Mouse (Mus musculus) right cerebral cortex, adult 2 months (tissue): Measurements from ENCODE around the gene Anln.
"Not testable (repeated sequence)": the region's sequence is repeated elsewhere in the genome, so short reads cannot be mapped to it uniquely, and the experiment has no call there.

Experiments used
- DNase-seq, 2 experiments: peaks; one replicate each; pipeline ENCODE4 v3.0.0; 2021 to 2022; ENCODE audit warnings: low spot score in 2 of 2

Gene Anln

DNA sequence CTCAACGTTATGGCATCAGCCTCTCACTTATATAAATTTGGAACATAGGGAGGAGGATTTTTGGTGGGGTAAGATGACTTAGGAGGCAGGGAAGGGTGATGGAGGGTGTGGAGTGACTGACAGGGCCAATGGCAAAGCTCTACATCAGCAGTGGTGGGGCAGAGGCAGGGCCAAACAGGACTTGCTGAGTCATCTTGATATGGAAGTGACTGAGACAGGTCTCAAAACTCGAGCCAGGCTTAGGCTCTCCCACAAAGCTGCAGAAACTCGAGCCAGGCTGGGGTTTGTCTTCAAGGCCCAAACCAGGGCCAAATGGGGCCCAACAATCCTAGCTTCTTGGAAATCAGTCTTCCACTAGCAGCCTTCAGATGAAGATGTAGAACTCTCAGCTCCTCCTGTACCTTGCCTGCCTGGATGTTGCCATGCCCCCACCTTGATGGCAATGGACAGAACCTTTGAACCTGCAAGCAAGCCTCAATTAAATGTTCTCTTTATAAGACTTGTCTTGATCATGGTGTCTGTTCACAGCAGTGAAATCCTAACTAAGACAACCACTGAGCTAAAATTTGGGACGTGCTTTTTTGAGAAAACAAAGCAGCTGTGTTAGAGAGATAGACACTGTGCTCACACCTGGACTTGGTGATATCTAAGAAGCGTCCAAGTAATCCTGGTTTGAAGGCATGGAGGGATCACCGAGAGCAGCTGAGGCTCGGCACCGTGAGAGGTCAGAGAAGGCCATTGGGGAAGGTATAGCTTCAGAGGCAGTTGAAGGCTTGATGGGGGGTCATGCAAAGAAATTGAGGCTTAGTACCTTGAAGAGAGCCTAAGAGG, 66.4 kb downstream of the Anln start:
- no peak for DNase-seq

DNA sequence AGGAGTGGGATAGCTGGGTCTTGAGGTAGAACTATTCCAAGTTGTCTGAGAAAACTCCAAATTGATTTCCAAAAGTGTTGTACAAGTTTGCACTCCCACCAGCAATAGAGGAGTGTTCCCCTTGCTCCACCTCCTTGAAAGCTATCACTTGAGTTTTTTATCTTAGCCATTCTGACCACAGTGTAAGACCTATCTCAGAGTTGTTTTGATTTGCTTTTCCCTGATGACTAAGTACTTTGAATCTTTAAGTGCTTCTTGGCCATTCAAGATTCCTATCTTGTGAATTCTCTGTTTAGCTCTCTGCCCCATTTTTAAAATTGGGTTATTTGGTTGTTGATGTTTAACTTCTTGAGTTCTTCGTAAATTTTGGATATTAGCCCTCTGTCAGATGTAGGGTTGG, 69.9 kb downstream of the Anln start:
- no peak for DNase-seq

DNA sequence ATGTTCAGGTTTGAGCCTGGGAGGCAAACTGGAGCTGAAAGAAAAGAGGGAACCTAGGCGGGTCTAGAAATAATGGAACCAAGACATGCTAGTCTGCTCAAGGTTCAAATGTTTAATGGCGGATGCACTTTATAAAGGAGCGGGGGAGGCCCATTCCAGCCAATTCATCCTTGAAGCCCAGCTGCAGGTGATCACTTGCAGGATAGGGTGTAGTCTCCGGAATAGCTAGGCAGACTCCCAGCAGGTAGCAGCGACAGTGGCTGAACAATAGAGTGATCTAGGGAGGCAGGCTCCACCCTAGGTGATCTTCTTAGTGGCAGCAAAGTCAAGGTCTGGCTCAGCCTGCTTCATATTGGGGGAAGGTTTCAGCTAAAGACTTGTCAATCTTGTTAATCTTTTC, 72.9 kb downstream of the Anln start:
- not testable (repeated sequence) for DNase-seq

DNA sequence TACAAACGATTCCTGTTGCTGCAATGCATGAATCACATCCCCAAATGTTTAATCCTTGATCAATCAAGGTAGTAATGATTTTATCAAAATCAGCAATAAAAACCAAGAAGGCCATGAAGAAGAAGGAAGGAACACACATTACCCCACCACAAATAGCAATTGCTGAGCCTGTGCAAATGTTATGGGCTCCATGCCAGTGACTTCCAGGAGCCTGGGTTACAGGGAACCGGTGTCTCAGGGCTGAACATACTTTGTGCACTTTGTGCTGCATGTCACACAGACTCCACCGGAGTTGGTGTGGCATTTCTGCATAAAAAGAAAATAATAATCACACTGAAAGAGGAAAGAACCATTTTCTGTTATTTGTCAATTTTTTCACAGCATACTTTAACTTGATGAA, 74.9 kb downstream of the Anln start:
- DNase-seq: no peak

DNA sequence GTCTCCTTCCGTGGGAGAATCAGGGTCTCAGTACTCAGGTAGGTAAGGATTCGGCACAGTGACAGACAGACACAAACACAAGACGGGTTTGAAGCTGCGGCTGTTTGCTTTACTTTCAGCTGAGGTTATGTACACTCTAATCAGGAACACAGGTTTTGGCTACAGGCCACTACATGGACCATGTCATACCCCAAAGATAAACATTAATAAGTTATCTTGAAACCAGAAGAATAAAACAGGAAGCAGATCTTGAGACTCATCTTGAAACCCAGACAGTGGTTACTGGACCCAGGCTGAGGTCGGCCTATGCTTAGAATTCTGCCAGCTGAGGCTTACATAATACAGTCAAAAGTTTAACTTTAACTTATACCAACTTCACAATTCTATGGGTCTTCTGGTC, 75.8 kb downstream of the Anln start:
- DNase-seq: no peak

DNA sequence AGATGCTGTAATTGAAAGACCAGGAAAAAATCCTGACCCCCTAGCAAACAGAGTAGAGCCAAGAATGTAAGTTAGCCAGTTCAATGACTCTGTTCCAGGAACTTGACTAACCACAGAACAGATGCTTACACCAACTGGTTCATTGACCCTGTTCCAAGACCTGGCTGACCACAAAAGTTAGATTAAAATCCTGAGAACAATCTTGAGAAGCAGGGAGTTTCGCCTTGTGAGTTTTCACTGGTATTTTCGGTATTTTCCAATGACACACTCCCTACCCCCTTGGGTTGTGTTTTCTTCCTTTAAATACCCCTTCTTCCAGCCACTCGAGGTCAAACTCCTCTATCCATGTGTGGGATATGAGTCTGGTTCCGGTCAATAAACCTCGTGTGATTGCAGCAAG, 79.3 kb downstream of the Anln start:
- no peak for DNase-seq

DNA sequence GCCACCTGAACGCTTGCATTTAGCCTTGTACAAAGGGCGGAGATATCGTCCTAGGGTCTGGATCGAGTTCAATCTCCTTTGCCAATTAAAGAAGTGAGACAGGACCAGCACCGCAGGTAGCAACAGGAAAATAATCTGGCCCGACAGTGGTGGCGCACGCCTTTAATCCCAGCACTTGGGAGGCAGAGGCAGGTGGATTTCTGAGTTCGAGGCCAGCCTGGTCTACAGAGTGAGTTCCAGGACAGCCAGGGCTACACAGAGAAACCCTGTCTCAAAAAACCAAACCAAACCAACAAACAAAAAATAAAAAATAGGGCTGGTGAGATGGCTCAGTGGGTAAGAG, 81.1 kb downstream of the Anln start:
- not testable (repeated sequence) for DNase-seq

DNA sequence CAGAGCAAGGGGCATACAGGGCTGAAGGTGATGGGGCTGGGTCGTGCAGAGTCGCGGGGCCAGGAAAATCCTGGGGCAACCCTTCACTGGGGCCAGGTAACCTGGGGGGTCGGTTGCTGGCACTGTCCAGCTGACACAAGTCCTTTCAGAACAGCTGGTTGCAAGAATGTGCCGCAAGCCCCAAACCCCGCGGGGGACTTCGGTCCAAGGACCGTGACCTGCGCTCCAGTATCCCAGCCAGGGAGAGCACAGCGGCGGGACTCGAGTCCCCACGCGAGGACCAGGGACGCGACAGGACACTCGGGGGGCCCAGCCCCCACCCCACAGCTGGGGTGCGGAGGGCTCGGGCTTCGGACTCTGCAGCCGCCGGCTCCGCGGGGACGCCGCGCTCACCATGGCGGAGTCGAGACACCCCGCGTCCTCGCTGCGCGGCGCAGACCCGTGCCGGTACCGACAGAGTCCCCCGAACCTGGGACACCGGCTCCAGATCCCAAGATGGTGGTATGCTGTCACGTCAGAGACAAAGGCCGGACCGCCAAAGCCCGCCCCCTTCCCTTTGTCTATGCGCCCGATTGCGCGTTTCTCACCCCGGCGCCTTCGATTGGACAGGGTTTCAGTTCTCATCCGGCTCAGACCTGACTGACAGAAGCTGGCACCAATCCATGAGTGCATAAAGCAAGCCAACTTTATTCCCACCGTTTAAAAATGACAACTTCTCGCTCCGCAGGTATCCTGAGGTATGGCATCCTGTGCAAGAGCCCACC, 81.7 kb downstream of the Anln start, which contains the start of gene Zfp810:
Gene Zfp810 (minus strand): TSS at position 493 of the 764 bp plus-strand sequence.
- DNase-seq: peak; percentile 95 to 96

DNA sequence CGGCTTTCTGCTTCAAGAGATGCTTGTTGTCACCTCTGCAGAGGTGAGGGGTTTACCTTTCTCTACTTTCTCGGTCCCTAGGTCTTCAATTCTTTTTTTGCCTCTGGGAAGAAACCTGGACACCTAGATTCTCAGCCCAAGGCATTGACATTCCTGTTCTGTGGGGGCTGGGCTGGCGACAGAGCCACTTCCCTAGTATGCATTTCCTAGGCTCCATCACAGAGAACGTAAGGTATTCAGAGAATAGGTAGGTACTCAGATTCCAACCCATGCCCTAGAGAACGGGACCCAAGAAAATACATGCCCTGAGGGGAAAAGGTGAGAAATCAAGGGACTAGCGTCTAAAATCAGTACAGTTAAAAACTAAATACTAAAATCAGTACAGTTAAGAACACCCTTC, 82.3 kb downstream of the Anln start:
- DNase-seq: peak; percentile 20 to 26

DNA sequence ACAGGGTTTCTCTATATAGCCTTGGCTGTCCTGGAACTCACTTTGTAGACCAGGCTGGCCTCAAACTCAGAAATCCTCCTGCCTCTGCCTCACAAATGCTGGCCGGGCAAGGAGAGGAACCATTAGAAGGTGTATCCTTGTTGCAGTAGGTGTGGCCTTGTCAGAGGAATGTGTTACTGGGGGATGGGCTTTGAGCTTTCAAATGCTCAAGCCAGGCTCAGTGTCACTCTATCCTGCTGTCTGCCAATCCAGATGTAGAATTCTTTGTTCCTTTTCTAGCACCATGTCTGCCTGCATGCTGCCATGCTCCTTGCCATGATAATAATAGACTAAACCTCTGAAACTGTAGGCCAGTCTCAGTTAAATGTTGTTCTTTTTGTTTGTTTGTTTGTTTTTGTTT, 86.8 kb downstream of the Anln start:
- DNase-seq: no peak
